Mouse (Mus musculus) cerebellum, adult 9-10 months (tissue): Measurements from ENCODE around the gene Slc2a10.
"Not testable (repeated sequence)": the region's sequence is repeated elsewhere in the genome, so short reads cannot be mapped to it uniquely, and the experiment has no call there.

Experiments
- DNase-seq: peaks from one replicate; pipeline ENCODE4 v3.0.0; 2022

Gene Slc2a10

DNA sequence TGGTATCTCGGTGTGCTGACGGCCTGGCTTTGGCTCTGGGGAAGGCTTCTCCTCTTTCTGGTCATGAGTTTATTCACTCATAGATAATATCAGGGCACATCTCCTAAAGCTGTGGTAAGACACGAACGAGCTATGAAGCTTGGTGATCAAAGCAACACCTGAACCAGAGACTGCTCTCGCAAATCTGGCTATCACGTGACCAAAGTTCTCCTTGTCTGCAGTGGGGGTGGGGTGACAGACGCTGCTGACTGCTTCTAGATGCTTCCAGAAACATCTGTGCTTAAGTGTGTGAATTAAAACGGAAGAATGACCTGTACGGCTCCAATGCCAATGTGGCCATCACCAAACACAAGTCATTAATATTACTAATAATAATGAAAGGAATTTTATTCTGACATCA is 6.1 kb downstream of the Slc2a10 start:
- DNase-seq, result no peak

DNA sequence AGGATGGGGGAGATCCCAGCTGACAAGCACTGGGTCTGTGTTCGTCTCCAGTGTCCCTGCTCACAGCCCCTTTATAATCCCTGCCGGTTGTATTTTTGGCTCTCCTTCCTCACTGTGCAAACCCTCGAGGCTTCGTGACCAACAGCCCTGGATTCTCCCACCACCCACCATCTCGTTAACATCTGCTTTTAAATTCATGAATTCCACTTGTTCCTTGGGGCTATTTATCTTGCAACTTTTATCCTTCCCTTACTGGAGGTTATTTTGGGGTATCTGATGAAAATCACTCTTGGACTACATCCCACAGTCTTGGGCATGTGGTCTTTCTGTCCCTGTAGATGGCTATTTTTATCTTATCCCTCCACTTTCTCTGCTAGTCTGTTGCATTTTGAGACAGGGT is 6.9 kb downstream of the Slc2a10 start:
- no peak for DNase-seq

DNA sequence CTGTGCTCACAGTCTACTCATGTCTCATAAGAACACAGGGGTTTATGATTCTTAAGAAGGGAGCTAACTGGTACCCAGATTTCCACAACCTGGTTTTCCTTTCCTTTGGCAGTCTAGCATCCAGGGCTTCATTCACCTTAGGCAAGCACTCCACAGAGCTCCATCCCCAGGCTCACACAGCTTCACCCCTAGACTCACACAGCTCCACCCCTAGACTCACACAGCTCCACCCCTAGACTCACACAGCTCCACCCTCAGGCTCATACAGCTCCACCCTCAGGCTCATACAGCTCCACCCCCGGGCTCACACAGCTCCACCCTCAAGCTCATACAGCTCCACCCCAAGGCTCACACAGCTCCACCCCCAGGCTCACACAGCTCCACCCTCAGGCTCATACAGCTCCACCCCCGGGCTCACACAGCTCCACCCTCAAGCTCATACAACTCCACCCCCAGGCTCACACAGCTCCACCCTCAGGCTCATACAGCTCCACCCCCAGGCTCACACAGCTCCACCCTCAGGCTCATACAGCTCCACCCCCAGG is 7.4 kb downstream of the Slc2a10 start:
- DNase-seq, result not testable (repeated sequence)

DNA sequence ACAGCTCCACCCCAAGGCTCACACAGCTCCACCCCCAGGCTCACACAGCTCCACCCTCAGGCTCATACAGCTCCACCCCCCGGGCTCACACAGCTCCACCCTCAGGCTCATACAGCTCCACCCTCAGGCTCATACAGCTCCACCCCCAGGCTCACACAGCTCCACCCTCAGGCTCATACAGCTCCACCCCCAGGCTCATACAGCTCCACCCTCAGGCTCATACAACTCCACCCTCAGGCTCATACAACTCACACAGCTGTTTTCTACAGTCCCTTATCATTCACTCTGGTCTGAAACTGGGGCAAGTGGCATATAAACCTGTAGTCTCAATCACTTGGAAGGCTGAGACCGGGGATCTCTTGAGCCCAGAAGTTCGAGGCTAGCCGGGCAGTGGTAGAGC is 7.9 kb downstream of the Slc2a10 start:
- DNase-seq, result not testable (repeated sequence)

- no peak for DNase-seq
Measured at GRCm38 (mm10) chr2:165512426-165512825, 8.8 kb downstream of the Slc2a10 start.

DNA sequence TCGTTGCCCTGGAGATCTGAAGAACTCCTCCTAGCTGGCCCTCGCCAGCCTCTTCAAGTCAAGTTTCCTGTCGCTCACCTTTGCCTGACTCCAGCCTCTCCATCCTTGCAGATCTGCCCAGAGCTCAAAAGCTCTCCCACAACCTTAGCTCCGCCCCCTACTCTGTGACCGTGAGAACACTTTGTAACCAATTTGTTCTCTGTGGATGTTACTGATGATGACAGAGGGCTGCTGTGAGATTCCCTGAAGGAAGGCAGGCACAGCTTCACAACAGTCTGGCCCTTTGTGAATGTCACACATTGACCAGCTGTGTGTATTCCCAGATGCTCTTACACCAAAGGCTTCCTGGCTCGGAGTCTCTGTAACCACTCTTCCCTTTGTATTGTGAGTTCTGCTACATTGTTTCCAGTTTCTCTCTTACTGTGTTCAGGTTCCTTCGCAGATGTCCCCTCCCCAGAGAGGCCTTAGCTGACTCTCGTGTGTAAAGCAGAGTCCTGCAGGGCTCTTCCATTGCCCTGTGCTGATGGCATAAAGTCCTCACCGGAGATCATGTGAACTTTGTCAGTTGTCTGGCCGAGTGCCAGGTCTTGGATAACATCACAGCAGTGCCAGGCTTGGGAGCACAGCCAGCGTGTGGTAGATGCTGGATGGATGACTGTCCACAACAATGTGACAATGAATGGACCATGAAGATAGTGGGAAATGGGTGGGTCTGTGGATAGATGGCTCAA is 9.4 kb downstream of the Slc2a10 start:
- no peak for DNase-seq

DNA sequence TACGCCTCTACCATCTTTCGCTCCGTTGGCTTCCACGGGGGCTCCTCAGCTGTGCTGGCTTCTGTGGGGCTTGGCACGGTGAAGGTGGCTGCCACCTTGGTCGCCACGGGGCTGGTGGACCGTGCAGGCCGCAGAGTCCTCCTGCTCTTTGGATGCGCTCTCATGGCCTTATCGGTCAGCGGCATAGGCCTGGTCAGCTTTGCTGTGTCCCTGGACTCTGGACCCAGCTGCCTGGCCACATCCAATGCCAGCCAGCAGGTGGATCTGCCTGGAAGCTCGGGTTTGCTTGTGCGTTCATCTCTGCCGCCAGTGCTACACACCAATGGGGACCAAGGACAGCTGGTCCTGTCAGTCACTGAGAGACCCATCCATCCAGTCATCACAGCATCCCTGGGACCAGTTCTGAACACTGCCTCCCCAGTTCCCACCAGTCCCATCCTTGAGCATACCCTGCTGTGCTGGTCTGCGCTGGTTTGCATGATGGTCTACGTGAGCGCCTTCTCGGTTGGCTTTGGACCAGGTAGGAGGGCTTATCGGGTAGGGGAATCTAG is 11.7 kb downstream of the Slc2a10 start:
- DNase-seq, result no peak

- DNase-seq, result no peak
Measured at GRCm38 (mm10) chr2:165525609-165526008, 22.0 kb downstream of the Slc2a10 start.

DNA sequence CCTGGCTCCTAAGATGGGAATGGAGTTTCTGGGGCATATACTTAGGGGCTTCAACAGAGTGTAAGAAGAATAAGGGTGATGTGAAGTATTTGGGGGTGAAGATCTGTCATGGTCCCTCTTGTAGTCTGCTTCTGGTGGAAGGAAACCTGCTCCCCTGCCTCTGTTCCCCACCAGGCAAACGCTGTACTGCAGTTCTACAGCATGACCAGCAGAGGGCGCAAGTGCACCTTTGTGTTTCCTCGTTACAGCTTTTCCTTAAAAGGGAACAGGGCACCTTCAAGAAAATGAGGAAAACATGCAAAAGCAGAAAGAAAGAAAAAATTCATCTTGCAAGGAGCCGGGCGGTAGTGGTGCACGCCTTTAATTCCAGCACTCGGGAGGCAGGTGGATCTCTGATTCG is 25.5 kb downstream of the Slc2a10 start:
- peak; percentile 56 for DNase-seq

DNA sequence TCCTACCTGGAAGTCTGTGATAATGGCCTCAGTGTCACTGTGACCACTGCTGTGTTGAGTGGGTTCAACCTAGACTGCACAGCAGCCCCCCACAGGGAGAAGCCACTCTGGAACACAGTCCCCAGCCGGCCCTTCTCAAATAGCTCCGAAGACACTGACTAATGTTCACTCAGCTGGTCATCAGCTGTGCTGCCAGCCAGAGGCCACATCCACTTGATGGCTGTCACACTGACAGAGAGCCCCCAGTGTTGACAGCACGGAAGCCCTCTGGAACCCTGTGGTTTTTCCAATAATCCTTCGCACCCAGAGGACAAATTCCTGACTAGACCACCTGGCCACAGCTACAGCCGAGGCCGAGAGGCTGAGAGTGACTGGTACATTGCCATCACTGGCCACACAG is 30.2 kb downstream of the Slc2a10 start:
- DNase-seq, result no peak

DNA sequence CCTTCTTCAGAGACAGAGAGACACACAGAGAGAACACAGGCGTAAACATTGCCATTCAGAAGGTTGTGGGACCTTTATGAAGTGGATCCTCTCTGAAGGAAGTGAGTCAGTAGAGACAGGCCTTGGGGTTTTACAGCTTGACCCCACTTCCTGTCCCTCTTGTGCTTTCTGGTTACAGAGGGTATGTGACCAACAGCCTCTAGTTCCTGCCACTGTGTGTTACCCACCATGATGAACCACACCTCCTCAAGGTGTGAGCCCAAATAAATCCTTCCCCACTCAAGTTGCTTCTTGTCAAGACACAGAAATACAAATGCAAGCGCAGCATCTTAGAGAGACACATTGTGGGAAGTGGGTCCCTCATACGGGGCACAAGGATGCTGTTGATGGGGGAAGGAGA is 37.4 kb downstream of the Slc2a10 start:
- DNase-seq, result no peak

DNA sequence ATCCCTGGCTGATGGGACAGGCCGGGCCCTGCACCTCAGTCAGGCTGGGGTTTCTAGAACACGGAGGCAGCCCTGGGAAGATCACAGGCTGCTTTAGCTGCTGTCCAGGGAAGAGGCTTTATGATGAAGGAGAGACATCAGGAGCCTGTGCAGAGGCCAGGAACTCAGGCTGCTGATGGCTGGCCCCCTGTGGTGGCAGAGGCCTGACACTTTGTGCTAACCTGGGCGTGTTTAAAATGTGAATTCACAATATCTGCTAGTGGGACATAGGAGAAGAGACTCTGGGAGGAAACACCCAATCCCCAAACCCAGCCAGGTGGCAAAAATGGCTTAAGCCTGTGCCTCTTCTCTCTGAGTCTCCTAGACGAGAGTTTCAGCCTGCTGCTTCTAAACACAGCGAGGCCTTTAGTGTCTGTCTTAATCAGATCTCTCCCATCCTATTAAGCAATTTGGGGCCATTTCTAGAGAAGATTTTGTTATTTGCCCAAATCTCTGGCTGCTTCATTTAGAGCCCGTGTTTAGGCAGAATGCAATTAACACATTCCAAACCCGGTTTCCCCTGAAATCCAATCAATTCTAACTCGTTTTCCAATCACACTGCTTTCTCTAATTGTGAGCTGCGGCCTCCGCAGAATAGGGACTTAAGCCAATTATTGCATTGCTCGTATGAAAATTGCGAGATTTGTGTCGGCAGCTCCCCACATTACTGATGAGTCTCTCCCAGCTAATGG is 39.5 kb downstream of the Slc2a10 start:
- DNase-seq, result no peak

DNA sequence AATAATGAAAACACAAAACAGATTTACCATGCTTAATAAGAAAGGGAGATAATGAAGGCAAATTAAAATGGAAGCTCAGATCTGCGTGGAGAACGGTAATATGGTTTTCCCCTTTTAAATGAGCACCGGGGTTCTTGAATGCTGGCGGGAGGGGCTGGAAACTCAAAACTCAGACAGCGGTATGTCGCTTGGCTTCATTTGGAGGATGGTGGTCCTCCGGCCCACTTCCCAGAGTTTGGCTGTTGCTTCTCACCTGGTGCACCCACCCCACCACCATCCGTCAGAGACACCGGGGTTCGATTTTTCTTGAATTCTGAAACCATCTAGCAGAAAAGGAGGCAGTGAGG is 40.1 kb downstream of the Slc2a10 start:
- DNase-seq, result no peak

- no peak for DNase-seq
Measured at GRCm38 (mm10) chr2:165545687-165546086, 42.1 kb downstream of the Slc2a10 start.

DNA sequence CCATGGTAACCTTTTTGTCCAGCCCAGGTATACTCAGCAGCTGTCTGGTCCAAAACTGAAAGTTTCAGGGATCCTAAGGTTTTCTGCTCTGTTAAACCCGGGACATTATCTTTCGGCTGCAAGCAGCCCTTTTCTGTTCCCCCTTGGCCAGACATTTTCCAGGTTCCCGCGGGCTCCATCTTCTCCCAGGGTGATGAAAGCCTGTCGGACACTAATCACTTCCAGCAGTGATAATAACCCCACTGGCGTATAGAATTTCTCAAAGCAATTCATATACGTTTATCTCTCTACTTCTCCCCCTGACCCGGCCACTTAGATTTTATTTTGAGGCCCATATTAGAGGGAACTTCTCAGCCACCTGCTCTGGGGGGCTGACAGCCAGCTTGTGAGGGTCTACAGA is 42.8 kb downstream of the Slc2a10 start:
- DNase-seq, result no peak

- DNase-seq, result peak; percentile 15
Measured at GRCm38 (mm10) chr2:165547410-165547809, 43.8 kb downstream of the Slc2a10 start.

DNA sequence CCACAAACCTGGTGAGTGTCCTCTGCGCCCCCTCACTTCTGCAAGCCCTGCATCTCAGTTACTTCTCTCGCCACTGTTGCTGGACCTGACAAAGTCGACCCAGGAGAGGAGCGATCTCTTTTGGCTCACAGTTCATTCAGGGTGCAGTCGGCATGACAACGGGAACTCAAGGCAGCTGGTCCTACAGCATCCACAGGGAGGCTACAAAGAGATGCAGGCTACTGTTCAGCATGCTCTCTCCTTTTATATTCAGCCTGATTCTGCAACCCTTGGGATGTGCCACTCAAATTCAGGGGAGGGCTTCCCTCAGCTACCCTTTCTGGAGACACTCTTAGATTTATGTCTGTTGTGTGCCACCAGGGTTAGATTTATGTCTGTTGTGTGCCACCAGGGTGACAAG is 45.0 kb downstream of the Slc2a10 start:
- no peak for DNase-seq

DNA sequence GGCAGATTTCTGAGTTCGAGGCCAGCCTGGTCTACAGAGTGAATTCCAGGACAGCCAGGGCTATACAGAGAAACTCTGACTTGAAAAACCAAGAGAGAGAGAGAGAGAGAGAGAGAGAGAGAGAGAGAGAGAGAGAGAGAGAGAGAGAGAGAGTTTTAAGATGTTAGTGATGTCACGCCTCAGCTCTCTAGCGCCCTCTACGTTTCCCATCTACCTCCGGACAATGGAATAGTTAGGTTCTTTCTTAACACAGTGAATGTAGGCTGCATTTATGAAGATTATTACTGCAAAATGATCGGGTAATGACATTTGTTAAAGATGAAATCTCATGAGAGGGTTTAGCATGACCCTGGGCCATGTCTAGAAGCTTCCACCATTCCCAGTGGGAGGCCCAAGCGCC is 46.8 kb downstream of the Slc2a10 start:
- not testable (repeated sequence) for DNase-seq

- DNase-seq, result no peak
Measured at GRCm38 (mm10) chr2:165554066-165554465, 50.5 kb downstream of the Slc2a10 start.

DNA sequence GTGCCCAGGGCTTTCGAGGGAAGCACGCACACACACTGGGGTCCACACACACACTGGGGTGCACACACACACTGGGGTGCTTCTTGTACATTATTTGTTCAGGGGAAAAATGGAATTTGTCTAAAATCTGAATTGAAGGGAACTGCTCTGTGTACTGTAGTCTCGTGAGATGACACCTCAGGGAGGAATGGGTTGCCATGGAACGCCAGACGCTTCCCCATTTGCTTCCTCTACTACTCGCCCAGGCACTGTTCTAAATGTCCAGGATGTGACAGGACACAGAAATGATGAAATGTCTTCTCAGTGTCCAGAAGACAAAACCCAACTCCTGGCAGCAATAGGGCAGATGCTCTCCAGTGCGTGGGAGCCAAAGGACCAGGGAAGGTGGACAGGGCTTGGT is 53.7 kb downstream of the Slc2a10 start:
- DNase-seq, result no peak

DNA sequence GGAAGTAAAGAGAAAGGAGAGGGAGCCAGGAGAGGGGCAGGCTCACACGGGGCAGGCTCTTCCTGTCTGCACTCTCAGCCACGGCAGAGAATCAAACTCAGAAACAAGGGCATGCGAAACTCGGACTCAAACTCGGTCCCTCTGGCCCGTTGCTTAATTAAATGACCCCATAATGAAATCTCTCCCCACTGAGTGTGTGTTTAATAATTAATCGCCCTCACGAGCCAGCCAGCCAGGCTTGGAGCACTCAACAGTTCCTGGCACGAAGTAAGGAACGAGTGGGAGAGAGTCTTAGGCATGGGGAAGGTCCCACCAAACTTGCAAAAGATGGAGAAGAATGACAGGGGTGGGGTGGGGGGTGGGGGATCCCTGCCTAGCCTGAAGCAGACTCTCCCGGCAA is 55.3 kb downstream of the Slc2a10 start:
- DNase-seq, result no peak

- DNase-seq, result no peak
Measured at GRCm38 (mm10) chr2:165559506-165560235, 56.1 kb downstream of the Slc2a10 start.

DNA sequence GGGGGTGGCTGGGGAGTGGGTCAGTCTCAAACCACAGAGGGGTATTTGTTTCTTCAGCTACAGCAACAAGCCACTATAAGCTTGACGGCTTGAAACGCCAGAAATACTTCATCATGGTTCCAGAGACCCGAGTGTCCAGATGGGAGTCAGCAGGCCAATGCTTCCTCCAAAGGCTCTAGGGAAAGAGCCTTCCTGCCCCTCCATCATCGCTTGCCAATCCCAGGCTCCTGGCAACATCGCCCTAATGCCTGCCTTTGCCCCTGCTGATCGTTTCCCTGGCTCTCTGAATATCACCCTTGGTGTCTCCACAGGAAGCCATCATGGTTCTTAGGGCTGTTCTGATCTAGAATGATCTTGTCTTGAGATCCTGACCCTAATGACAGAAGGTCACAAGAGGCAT is 58.3 kb downstream of the Slc2a10 start:
- DNase-seq, result no peak
